Mouse (Mus musculus): ENCODE data around the gene Cend1.

DNA sequence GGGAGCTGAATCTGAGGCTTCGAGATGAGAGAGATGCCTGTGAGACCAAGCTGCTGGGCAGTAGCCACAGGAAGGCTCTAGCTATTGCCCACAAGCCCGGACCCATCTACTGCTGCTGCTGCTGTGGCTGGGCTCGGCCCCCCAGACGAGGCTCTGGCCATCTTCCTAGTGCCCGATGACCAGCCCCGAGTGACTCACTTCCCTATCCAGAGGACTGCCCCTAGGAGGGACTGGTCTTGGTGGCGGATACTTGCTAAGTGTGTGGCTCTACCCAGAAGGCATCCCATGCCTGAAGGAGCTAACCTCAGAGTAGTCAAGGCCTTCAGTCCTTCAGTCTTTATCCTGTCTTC lies 36.7 kb upstream of the Cend1 start:
- TF ChIP-seq POLR2A (IDR thresholded peaks at IDR 0.05; ENCODE audit: low read depth, low read length) (no peak), CTCF (conservative IDR thresholded peaks at IDR 0.05; ENCODE audit: insufficient read depth, insufficient read length, low read depth, low read length) (no peak)

All from kidney, adult 2 months (tissue).